Mouse (Mus musculus) lung, postnatal 0 days (tissue): ENCODE measurements around the gene Rufy3. TPM values are rescaled to one million over a fixed set of nuclear protein-coding genes. Genes with fewer than 3 reads are reported as not detected.
A peak's percentile ranks its signal among the peaks of the same experiment; 100 is the strongest.

Experiments
- ATAC-seq: fragments of 200-750 bp; cut with Nextera tagmentation; 2 replicates; pipeline ENCODE4 v1.8.0; 2017; ENCODE audit warnings: moderate library complexity
- DNase-seq: peaks from one replicate; pipeline ENCODE4 v3.0.0-alpha.2; 2016; ENCODE audit warnings: low spot score
- H3K27ac ChIP-seq: fragments of 300-500 bp; sonication (generic); 2 replicates; pipeline ENCODE4 v1.5.1; 2014; ENCODE audit warnings: antibody characterized with exemption, mild to moderate bottlenecking, low read length, mixed read lengths
- H3K27me3 ChIP-seq: fragments of 300-500 bp; sonication (generic); replicated peaks from 2 replicates; pipeline ENCODE4 v1.6.1; 2014; ENCODE audit warnings: low read length, mixed read lengths; ENCODE audit not compliant: insufficient read depth
- H3K36me3 ChIP-seq: fragments of 300-500 bp; sonication (generic); 2 replicates; pipeline ENCODE4 v1.6.1; 2014; ENCODE audit warnings: low read length, mixed read lengths; ENCODE audit not compliant: insufficient read depth
- H3K4me1 ChIP-seq: fragments of 300-500 bp; sonication (generic); 2 replicates; pipeline ENCODE4 v1.6.1; 2014; ENCODE audit warnings: antibody characterized with exemption, low read depth, low read length, mixed read lengths; ENCODE audit not compliant: insufficient read depth
- H3K4me2 ChIP-seq: fragments of 300-500 bp; sonication (generic); replicated peaks from 2 replicates; pipeline ENCODE4 v1.6.1; 2014; ENCODE audit warnings: low read depth, mild to moderate bottlenecking, low read length, moderate library complexity, mixed read lengths
- H3K4me3 ChIP-seq: fragments of 300-500 bp; sonication (generic); 2 replicates; pipeline ENCODE4 v1.5.1; 2014; ENCODE audit warnings: low read depth, low read length
- H3K9ac ChIP-seq: fragments of 300-500 bp; sonication (generic); replicated peaks from 2 replicates; pipeline ENCODE4 v1.6.1; 2014; ENCODE audit warnings: low read depth, mild to moderate bottlenecking
- H3K9me3 ChIP-seq: fragments of 300-500 bp; sonication (generic); 2 replicates; pipeline ENCODE4 v1.6.1; 2016; ENCODE audit warnings: low read length, mixed read lengths
- CTCF ChIP-seq: IDR thresholded peaks from 2 replicates; pipeline ENCODE4 v1.5.1; 2016; ENCODE audit warnings: antibody characterized with exemption, mild to moderate bottlenecking
- EP300 ChIP-seq: IDR thresholded peaks from 2 replicates; pipeline ENCODE4 v1.6.1; 2016; ENCODE audit warnings: antibody characterized with exemption, mild to moderate bottlenecking, control low read depth
- whole genome bisulfite sequencing: fragments of 180-500 bp; shearing (Covaris S2); extraction: QIAGEN DNeasy Blood & Tissue Kit; methylation state at CpG from one replicate; pipeline ENCODE4 v1.1.7; 2014; 5-methylcytosine and 5-hydroxymethylcytosine counted together
- polyA plus RNA-seq: library from polyadenylated mRNA; unstranded; fragments of >200 nt; fragmentation: Nextera tagmentation; extraction: Ambion mirVana; gene quantifications from 2 replicates; pipeline ENCODE4 v1.2.1, GENCODE M21; 2015

Rufy3 gene
- 7.5 and 8.4 TPM in 2 replicates for polyA plus RNA-seq

GRCm38 (mm10) chr5:88564501-88565147 lies at the start of gene Rufy3:
TSS of gene Rufy3 (plus strand) at chr5:88565040.
- Histone ChIP-seq H3K9me3 (no peaks in the 10 kb centered on the region), H3K27me3 (no peaks in the 10 kb centered on the region), H3K9ac (peak within 1 kb of the TSS; percentile 64), H3K4me2 (peak within 1 kb of the TSS; percentile 73), H3K4me3 (peak within 1 kb of the TSS; percentile 91), H3K27ac (peak within 1 kb of the TSS; percentile 92), H3K4me1 (no peaks in the 10 kb centered on the region), H3K36me3 (no peaks in the 10 kb centered on the region)
- under 1% methylated on average over 42 of the region's 71 CpGs for WGBS
- DNase-seq (peak; percentile 92), ATAC-seq (peak; percentile 94)
- peak; percentile 77 for TF ChIP-seq CTCF
- TF ChIP-seq EP300, result no peak

- Histone ChIP-seq H3K9me3 (no peaks in the 10 kb centered on the region), H3K9ac (no peak overlapping the region), H3K27me3 (no peaks in the 10 kb centered on the region), H3K4me2 (no peak overlapping the region), H3K4me3 (no peak overlapping the region), H3K36me3 (no peaks in the 10 kb centered on the region), H3K27ac (no peak overlapping the region), H3K4me1 (no peaks in the 10 kb centered on the region)
- no peak for ATAC-seq
- 5% methylated on average over 2 of the region's 2 CpGs for WGBS
- peak; percentile 66 for DNase-seq
- TF ChIP-seq EP300 (no peak), CTCF (peak; percentile 77)
Observed at GRCm38 (mm10) chr5:88519232-88519631, 45.6 kb upstream of the Rufy3 start.

- no peak within 1 kb of the TSS for H3K4me2 ChIP-seq
- no peak within 1 kb of the TSS for H3K9ac ChIP-seq
- TF ChIP-seq EP300, result no peak
- no peak for TF ChIP-seq CTCF
- no peaks in the 10 kb centered on the region for H3K27me3 ChIP-seq
- 85% methylated on average over 3 of the region's 3 CpGs for WGBS
- H3K4me1 ChIP-seq, result no peaks in the 10 kb centered on the region
- no peaks in the 10 kb centered on the region for H3K36me3 ChIP-seq
- no peaks in the 10 kb centered on the region for H3K9me3 ChIP-seq
- no peak within 1 kb of the TSS for H3K27ac ChIP-seq
- H3K4me3 ChIP-seq, result no peak within 1 kb of the TSS
- ATAC-seq, result no peak
- DNase-seq, result no peak
Observed at GRCm38 (mm10) chr5:88527657-88528056, 37.2 kb upstream of the Rufy3 start, which contains the start of gene Jchain. TSS of gene Jchain (minus strand) at chr5:88527891.

- ATAC-seq (no peak), DNase-seq (no peak)
- Histone ChIP-seq H3K4me3 (no peak overlapping the region), H3K27ac (no peak overlapping the region), H3K4me1 (no peaks in the 10 kb centered on the region), H3K9ac (no peak overlapping the region), H3K27me3 (no peaks in the 10 kb centered on the region), H3K4me2 (no peak overlapping the region), H3K9me3 (no peaks in the 10 kb centered on the region), H3K36me3 (no peaks in the 10 kb centered on the region)
- 44% methylated on average over 1 of the region's 1 CpGs for WGBS
- TF ChIP-seq CTCF (no peak), EP300 (no peak)
Observed at GRCm38 (mm10) chr5:88530908-88531307, 33.9 kb upstream of the Rufy3 start.

DNA sequence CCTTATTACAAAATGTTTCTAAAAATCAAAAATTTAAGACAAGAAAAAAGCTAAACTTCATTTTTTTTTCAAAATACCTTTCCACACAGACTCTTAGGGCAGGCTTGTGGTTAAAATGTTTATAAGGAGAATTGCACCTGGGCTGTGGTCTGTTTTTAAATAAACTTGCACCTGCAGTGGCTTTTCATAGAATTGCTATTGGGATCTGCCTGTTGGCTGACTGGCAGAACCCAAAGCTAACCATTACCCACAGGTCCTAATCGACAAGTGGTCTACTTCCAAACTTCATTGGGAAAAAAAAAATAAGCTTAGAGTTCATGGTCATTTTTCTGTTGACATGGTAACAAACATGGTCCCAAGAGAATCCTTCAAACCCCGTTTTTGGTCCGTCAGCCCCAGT lies 30.1 kb upstream of the Rufy3 start:
- 66% methylated on average over 3 of the region's 3 CpGs for WGBS
- Histone ChIP-seq H3K4me2 (no peak overlapping the region), H3K27ac (no peak overlapping the region), H3K4me1 (no peaks in the 10 kb centered on the region), H3K36me3 (no peaks in the 10 kb centered on the region), H3K9me3 (no peaks in the 10 kb centered on the region), H3K4me3 (no peak overlapping the region), H3K27me3 (no peaks in the 10 kb centered on the region), H3K9ac (no peak overlapping the region)
- ATAC-seq (no peak), DNase-seq (no peak)
- no peak for TF ChIP-seq CTCF
- no peak for TF ChIP-seq EP300

DNA sequence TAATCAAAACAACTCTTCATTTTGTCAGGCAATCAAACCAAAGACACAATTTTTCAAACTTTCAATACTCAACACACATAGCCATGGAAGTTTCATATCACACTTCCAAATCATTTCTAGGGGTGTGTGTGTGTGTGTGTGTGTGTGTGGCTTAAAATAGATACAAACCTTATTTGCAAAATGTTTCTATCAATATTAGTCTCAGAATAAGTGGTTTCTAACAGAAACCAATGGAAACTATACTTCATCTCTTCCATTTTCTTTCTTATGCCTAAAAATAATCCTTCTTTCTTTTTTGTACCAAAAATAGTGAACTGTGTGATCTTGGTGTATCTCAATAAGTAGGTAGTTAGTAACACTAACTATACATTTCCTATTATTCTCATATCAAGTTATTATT lies 24.0 kb upstream of the Rufy3 start:
- H3K9ac ChIP-seq, result no peak overlapping the region
- H3K27ac ChIP-seq, result no peak overlapping the region
- no peak for TF ChIP-seq CTCF
- TF ChIP-seq EP300, result no peak
- no peaks in the 10 kb centered on the region for H3K36me3 ChIP-seq
- ATAC-seq (no peak), DNase-seq (no peak)
- no peaks in the 10 kb centered on the region for H3K27me3 ChIP-seq
- H3K4me2 ChIP-seq, result no peak overlapping the region
- H3K9me3 ChIP-seq, result no peaks in the 10 kb centered on the region
- H3K4me3 ChIP-seq, result no peak overlapping the region
- no peaks in the 10 kb centered on the region for H3K4me1 ChIP-seq
